24 mouse cellular contexts compared by ENCODE assay signal in genomic region chr7:135194190-135194589, GRCm38 (mm10).
"Had no signal": no experiment of that assay in that cellular context is flagged by ENCODE, and none has a peak within 500 bp of the region (broad histone marks: within the 10 kb centered on the region; RNA-seq: fewer than 3 reads in every experiment).

No protein-coding gene starts in this region.

- H3K9ac ChIP-seq: heart, embryonic 12.5 days; hindbrain, embryonic 12.5 days; hindbrain, embryonic 14.5 days; intestine, embryonic 15.5 days; limb, embryonic 12.5 days had no signal

- H3K27ac ChIP-seq: hindbrain, embryonic 10.5 days; hindbrain, embryonic 12.5 days; hindbrain, embryonic 14.5 days; intestine, embryonic 15.5 days; layer of hippocampus, adult 2 months; left cerebral cortex, adult 2 months; limb, embryonic 10.5 days; limb, embryonic 12.5 days had no signal

- H3K4me3 ChIP-seq: heart, embryonic 12.5 days; hindbrain, embryonic 10.5 days; hindbrain, embryonic 12.5 days; intestine, embryonic 15.5 days; layer of hippocampus, adult 2 months; left cerebral cortex, adult 2 months; limb, embryonic 10.5 days; limb, embryonic 12.5 days had no signal

- H3K9me3 ChIP-seq: heart, embryonic 12.5 days; hindbrain, embryonic 10.5 days; hindbrain, embryonic 12.5 days; intestine, embryonic 15.5 days; limb, embryonic 10.5 days; limb, embryonic 12.5 days had no signal

- DNase-seq: gastrocnemius, postnatal 14 days; gastrocnemius, postnatal 36 days; heart, adult 18-20 months; heart, postnatal 10 days; heart, postnatal 4 days; kidney, adult 18-20 months; kidney, adult 8-10 months; kidney, postnatal 10 days; kidney, postnatal 25 days; kidney, postnatal 4 days; liver had no signal

- H3K36me3 ChIP-seq: heart, embryonic 12.5 days; hindbrain, embryonic 10.5 days; hindbrain, embryonic 12.5 days; intestine, embryonic 15.5 days; limb, embryonic 10.5 days; limb, embryonic 12.5 days had no signal

- H3K27me3 ChIP-seq: hindbrain, embryonic 12.5 days; intestine, embryonic 15.5 days; limb, embryonic 12.5 days had no signal

- ATAC-seq: hindbrain, embryonic 16.5 days; inflammation-experienced regulatory T-cells, adult 6 months; intestine, embryonic 15.5 days; intestine, postnatal 0 days had no signal

- H3K4me2 ChIP-seq: heart, embryonic 12.5 days; hindbrain, embryonic 12.5 days; hindbrain, embryonic 14.5 days; intestine, embryonic 15.5 days; limb, embryonic 12.5 days; liver, embryonic 11.5 days had no signal

- H3K4me1 ChIP-seq: heart, embryonic 12.5 days; hindbrain, embryonic 10.5 days; hindbrain, embryonic 12.5 days; intestine, embryonic 15.5 days; limb, embryonic 10.5 days; limb, embryonic 12.5 days had no signal
